Mouse (Mus musculus) bone marrow, adult 2 months (tissue): ENCODE data around the gene Enoph1.

Experiments used
- CTCF ChIP-seq: fragments of 200-500 bp; IDR thresholded peaks from 2 replicates; pipeline ENCODE4 v1.5.1; 2011; ENCODE audit warnings: low read length, control low read depth; ENCODE audit not compliant: control insufficient read depth, insufficient read depth
- POLR2A ChIP-seq: fragments of 200-500 bp; IDR thresholded peaks from 2 replicates; pipeline ENCODE4 v1.6.1; 2011; ENCODE audit warnings: low read depth, mild to moderate bottlenecking, control low read depth, low read length, borderline replicate concordance; ENCODE audit not compliant: control insufficient read depth

DNA sequence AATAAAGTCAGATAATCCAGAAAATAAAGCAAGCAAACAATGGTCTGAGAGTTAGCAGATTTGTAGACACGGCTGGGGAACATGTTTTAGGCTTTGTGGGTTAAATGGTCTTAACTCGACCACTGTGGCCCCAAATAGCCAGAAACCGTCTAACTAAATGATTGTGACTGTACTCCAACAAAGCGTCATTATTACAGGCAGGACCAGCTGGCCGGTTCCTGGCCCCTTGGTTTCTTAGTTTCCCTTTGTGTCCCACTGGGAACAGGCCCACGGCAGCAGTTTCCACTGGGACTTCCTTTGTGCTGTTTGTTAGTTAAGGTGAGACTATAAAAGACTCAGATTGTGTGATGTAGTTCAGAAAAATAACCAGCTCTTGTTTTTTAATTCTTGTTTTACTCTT is 18.9 kb downstream of the Enoph1 start:
- TF ChIP-seq CTCF (no peak), POLR2A (no peak)
